Mouse (Mus musculus): ENCODE measurements around the gene Dmrta2.

Gene Dmrta2

DNA sequence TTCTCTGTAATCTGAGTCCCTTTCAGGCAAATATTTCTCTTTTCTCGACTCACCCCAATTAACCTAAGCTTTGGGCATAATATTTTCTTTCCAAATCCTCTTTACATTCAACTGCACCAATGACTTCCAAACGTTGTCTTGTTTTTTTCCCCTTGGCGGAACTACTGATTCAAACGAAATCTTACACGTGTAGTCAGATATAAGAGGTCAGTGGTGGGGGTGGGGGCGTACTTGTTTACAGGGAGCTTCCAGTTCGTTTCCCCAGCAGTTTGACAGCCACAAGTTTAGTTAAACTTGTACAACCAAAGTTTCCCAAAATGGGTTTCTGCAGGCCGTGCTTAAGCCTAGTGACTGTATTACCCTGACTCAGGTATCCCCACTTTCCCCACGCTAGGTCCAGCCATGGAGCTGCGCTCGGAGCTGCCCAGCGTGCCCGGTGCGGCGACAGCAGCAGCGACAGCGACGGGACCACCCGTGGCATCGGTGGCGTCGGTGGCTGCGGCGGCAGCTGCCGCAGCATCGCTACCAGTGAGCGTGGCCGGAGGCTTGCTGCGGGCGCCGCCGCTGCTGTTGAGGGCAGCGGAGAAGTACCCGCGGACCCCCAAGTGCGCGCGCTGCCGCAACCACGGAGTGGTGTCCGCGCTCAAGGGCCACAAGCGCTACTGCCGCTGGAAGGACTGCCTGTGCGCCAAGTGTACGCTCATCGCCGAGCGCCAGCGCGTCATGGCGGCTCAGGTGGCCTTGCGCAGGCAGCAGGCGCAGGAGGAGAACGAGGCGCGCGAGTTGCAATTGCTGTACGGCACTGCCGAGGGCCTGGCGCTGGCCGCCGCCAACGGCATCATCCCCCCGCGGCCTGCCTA, 1.8 kb downstream of the Dmrta2 start:
- DNase-seq (ENCODE audit: low spot score in 2 of 2) = no peak

DNA sequence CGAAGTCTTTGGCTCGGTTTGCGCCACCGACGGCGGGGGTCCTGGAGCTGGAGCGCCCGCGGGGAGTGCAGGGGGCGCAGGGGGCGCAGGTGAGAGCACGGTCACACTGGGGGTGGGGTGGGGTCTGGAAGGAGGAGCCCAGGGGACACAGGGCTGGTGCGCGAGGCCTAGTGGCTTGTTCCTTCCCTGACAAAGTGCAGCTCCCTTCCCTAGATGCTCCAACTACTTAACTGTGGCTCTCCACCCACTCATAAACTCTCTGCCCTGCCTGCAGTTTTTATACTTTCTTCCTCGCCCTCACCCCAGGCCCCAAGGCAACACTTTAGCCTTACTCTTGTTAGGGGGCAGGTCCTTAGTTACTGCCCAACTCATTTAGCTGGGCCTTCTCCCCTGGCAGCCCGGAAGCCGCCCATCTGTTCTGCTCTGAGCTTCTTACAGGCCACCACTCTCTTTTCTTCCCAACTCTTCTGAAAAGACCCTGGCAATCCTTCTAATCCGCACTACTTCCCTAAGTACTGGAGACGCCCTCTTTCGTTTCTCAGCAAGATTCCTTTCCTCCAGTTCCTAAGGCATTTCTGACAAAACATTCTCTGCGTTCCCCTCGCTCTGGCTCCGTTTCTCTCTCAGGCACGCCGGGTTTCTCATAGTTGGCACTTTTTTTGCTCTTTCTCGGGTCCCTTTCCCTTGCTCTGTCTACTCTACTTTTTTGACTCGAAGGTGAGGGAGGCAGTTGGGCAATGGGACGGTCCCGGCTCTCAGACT, 2.6 kb downstream of the Dmrta2 start:
- no peak for DNase-seq (ENCODE audit: low spot score in 2 of 2)

DNA sequence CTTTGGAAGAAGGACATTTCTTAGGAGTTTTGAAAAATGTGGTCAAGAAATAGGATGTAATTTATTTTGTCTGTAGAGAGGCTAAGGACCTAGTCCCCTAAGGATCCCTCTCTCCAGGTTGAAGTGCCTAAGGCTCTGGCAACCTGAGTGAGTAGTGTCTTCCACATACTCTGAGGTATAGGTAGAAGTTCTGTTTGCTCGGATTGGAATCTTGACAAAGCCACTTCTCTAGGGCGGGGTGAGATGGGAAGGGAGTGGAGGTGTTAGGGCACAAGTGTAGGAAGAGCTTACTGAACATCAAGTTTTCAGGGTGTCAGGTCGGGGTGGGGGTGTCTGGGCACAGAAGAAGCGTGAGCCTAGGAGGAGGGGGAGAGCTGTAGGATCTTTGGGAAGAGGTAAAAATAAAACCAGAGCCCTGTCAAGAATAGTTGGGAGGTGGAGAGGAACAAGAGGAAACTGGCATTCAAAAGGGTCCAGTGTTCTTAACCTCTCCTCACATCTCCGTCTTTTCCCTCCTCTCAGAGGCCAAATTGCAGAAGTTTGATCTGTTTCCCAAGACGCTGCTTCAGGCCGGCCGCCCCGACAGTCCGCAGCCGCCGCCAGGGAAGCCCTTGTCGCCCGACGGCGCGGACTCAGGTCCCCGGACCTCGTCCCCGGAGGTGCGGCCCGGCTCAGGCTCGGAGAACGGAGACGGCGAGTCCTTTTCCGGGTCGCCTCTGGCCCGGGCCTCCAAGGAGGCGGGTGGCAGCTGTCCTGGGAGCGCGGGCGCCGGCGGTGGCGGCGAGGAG, 3.4 kb downstream of the Dmrta2 start:
- no peak for DNase-seq (ENCODE audit: low spot score in 2 of 2)

DNA sequence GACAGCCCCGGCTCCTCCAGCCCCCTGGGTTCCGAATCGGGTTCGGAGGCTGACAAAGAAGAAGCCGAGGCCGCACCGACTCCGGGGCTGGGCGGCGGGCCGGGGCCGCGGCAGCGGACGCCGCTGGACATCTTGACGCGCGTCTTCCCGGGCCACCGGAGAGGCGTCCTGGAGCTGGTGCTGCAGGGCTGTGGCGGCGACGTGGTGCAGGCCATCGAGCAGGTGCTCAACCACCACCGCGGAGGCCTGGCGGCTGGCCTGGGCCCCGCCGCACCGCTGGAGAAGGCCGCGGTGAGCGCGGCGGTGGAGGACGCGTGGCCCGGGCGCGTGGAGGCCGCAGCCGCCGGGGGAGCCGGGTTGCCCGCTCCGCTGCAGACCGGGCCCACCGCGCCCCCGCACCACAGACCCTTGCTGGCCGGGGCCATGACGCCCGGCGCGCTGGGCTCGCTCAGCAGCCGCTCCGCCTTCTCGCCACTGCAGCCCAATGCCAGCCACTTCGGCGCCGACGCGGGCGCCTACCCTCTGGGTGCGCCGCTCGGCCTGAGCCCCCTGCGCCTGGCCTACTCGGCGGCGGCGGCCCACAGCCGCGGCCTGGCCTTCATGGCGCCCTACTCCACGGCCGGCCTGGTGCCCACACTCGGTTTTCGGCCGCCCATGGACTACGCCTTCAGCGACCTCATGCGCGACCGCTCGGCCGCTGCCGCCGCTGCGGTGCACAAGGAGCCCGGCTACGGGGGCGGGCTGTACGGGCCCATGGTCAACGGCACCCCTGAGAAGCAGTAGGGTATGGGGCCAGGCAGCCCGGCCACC, 4.2 kb downstream of the Dmrta2 start:
- no peak for DNase-seq (ENCODE audit: low spot score in 2 of 2)

DNA sequence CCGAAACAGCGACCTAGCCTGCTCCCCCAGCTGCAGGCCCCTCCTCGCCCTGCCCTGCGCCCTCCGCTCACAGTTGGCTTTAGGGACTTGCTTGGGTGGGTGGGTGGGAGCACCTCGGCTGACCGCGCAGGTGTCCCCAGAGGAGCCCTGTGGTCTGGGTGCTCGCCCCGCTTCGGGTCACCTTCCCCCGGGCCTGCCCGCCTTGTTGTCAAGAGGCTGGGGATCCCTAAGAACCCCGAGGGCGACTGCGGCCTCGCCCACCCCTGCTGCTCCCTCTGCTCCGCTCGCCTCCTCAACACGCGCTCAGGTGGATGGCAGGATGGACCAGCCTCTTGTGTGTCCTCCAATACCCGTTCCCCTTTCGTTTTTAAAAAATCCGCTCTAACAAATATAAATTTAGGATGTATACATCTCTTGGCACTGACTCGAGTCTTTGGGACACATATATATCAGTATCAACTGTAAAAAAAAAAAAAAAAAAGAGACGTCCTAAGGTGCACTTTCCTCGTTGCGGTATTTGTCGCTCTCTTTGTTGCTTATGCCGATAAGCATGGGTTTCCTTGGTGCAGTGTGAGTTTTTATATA, 4.9 kb downstream of the Dmrta2 start:
- DNase-seq (ENCODE audit: low spot score in 2 of 2) = no peak

DNA sequence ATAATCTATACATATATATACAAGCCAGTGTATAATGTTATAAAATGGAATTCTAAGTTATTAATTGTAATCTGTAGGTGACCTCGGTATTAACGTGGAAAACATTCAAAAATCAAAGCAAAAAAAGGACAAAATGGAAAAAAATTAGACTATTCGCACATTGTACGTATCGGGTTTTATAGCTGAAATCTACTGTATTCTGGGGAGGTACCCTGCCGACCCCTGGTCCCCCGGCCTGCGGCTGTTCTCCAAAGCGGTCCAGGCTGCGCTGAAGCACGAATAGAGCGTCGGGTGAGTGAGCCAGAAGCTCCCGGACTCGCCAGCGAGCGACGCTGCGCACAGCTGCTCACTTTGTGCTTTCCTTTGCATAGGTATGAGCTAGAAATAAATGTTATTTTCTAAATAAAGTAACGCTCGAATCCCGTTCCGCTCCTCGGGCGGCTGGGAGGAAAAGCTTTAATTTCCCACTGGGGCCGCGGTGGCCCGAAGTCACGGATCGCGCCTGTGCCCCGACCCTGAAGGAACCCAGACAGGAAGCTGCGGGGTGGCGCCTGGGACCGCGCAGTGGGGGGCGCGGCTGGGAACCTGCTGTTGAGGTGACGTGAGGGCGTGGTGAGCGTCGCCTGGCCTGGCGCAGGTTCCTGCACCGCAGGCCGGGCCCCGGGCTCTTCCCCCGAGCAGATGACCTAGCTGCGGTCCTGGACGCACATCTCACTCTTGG, 5.6 kb downstream of the Dmrta2 start:
- DNase-seq (ENCODE audit: low spot score in 2 of 2) = no peak

DNA sequence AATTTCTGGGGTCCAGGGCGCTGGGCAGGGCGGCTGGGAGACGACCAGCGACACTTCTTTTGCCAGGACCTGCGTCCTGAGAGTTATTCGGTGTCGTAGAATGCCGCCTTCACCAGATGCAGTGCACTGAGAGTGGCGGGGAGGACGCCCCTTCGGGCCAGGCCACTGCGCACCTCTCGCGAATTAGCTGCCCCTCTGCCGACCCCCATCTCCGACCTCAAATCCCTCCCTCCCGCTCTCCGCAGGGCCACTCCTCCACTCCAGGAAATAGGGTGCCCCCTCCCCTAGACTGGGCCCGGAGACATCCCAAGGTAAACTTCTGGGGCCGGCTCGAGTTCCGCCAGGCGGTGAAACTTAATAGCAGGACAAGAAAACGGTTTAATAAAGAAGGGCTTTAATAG, 6.2 kb downstream of the Dmrta2 start:
- no peak for DNase-seq (ENCODE audit: low spot score in 2 of 2)

DNA sequence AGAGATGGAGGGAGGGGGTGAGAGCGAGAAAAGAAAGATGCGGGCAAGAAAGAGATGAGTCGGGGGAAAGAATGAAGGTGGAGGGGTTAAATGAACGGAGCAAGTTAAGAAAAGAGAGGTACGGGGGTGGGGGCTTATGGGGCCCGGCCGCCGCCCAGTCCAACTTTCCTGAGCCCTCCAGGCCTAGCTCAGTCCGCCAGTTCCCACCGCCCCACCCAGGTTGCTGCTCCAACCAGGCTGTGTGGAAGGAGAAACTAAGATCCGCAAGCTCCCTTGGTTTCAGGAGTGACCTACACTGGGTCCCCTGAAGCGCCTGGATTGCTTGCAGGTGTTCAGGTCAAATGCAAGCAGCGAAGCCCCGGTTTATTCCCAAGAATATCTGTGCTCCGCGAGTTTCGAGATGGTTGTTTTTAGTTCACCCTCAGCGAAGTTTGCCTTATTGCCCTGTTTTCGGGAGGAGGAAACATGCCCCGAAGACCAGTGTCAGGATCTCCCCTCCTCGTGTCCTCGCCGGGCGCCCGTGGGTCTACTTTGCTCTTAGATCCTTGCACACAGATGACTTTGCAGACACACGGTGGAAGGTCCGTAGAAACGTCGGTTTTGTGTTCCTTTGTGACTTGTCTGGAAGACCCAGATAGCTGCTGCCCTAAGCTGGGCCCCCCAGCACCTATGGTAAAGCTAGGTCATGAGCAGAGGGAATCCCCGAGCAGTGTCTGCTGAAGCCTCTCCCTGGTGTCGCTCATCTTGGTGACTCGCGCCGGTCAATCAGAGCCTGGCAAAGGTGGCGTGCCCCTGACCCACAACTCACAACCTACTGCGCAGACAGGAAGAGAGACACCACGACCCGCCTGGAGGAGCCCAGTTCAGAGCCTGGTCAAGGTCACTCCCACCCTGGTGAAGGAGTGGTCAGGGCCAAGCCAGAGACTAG, 6.9 kb downstream of the Dmrta2 start:
- no peak for DNase-seq (ENCODE audit: low spot score in 2 of 2)

DNA sequence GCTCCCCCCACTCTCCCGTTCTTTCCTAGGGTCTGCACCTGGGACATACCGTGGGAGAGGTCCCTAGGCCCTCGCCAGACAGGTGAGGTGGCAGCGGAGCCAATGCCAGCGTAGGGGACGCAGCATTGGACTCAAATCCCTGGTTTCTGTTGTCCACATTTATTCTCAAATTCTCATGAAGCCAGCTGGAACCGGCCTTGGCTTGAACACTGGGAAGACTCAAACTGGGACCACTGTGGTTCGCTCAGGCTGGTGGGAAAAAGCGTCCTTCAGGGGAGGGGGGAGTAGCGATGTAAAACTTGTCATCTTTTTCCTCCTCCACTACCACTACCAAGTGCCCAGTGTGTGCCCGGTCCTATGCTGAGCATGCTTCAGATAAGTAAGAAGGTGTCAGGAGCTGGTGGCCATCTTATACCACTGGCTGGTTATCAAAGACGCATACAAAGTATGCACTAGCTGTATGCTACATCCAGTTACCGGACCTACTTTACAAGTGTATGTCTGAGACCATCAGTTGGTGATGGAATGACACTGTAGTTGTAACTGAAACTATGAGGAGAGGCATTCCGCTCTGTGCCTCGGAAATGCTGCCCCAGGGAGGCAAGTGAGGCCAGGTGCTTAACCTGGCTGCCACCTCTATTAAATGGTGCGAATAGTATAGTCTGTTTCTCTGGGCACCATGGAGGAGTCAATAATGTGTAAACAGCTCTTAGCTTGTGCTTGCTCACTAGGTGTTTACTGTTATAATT, 7.7 kb downstream of the Dmrta2 start:
- DNase-seq (ENCODE audit: low spot score in 2 of 2) = no peak

DNA sequence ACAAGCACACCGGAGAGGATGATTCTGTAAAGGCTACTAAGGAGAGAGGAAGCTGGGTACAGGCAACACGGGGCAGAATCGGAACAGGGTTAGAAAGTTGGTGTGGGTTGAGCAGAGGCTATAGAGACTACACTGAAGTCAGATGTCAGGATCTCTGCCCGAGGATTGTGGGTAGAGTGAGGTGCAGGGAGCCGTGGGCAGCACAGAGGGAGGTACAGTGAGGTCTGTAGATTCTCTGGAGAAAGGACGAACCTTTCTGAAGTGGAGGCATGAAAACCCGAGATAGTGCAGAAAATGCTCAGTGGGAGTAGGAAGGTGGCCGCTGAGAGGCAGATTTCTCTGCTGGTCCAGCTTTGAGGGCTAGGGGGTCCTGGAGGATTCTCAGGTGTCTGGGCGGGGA, 8.4 kb downstream of the Dmrta2 start:
- no peak for DNase-seq (ENCODE audit: low spot score in 2 of 2)

DNA sequence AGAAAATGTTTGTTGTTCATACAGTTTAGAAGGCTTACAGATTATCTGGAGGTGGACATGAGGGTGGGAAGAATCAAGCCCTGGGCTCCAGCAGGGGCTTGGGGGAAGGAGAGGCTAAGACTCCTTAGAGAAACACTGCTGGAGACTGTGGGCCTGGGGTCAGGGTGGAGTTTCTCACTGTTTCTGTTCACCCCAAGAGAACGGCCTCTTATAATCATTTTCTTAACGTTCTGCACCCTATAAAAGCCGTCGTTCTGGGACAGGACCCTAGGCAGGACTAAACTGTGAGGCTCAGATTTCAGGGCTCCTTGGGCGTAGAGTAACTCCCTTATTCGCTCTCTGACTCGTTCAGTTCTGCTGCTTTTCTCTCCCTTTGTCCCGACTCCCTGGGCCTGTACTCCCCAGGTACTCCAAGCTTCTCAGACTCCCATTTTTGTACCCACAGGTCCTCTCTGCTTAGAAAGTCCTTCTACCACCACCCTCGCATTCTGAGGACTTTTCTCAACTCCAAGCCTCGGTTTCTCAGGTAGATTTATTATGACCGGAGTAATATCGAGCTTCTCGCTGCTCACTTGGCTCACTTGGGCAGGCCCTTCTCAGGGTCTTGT, 9.0 kb downstream of the Dmrta2 start:
- no peak for DNase-seq (ENCODE audit: low spot score in 2 of 2)

DNA sequence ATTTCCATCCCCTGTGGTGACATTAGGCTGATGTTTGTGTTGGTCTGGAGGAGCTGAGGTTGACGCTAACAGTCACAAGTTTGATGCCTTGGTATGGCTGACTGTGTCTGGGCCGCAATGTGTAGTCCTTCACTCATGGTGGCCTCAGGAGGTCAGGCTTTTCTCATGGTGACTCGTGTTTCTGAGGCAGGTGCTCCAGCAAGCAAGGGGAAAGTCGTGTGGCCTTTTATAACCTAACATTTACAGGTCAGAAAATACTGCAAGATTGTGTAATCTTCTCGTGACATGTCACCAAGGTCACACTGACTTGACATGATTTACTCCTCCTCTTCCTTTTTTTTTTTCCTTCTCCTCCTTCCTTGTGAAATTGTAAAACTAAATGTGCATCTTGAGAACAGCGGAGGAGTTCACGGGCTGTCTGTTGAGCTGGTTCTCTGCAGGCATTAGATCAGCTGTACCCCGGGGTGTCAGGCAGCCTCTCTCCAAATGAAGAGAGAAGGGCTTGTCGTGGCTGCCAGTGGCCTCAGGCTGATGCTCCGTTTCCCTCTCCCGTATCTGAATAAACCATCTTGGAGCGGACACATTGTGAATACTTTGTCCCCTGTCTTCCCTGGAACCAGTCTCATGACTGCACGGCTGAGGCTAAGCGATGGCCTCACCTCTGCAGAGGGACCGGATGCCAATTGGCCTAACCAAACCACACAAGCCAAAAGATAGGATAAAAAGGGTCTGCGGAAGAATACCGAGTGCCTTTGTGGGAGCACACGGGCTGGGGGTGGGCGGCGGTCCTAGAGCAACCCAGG, 9.9 kb downstream of the Dmrta2 start:
- no peak for DNase-seq (ENCODE audit: low spot score in 2 of 2)

DNA sequence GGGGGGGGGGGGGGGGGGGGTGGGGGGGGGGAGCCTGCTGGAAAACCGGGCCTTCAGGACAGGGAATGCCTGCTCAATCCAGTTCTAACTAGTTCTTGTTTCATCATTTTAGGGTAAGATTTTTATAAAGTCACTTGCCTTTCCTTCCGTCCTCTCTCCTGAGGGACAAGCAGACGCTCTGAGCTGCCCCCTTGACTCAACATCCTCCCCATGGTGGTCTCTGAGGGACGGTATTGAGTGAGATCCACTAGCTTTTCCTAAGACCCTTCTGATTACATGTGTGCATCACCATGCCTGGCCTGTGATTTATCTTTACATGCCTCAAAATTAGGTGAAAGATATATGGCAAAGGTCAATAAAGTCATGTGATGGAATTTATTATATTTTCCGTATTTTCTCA, 10.6 kb downstream of the Dmrta2 start:
- no peak for DNase-seq (ENCODE audit: low spot score in 2 of 2)

DNA sequence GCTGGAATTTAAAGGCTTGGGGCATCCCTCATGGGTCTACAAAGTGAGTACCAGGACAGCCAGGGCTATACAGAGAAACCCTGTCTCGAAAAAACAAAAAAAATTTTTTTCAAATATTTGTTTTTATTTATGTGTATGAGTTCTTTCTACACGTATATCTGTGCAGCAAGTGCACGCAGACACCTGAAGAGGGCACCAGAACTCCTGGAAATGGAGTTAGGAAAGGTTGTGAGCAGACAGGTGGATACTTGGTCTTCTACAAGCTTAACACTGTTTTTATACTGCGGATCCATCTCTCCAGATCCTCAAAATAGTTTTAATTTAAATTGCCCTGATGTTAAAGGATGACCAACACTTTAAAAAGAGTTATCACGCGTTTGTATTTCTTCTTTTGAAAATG, 11.4 kb downstream of the Dmrta2 start:
- DNase-seq (ENCODE audit: low spot score in 2 of 2) = no peak

DNA sequence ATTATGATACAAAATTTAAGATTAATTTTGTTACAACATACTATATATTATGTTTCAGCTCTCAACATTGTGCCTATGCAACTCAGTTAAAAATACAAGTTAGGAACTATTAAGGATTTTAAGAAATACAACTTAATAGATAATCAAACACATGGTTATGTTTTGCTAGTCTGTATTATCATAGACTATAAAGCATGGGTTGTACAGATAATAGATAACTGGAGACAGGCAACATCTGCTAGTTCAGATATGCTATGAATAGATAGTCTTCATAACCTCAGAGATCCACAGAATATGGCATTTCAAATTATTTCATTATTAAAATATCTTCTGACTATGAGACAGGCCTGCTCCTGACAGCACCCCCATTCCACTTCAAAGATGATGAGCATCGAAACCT, 28.2 kb downstream of the Dmrta2 start:
- DNase-seq (ENCODE audit: low spot score in 2 of 2) = no peak

DNA sequence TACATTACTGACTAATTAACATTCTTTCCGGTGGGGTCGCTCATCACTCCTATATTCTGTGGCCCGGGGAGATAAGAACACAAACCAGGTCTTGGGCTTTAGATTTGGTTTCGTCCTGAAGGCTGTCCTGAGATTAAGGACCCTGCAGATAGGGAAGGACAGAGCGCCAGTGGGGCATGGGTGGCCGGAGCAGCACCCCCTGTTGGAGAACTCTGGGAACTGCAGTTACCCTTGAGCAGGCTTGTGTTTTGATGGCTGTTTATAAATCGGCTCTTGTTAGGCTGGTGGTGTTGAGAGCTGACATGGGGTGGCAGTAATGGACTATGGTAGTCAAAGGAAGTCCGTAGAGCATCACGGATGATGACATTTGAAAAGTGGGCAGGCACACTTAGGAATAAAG, 41.3 kb downstream of the Dmrta2 start:
- no peak for DNase-seq (ENCODE audit: low spot score in 2 of 2)

DNA sequence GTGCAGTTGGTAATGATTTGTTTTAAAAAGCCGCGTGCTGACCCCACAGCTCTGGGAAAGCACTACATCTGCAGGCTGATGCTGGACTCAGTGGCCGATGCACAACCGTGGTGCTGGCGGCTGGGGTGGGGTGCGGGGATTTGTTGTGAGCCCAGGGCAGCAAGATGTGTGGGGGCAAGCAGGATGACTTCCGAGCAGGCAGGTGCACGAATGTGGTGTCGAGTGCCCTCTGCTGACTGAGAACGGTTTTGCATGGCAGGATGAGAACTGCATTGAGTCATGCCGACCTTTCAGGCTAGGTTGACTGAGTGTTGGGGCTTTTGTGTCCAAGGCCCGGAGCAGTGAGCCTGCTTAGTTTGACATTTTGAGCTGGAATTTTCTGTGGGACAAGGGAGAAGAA, 42.4 kb downstream of the Dmrta2 start:
- DNase-seq (ENCODE audit: low spot score in 2 of 2) = peak; percentile 19 to 43

Data from natural killer cell, adult 2 months (primary cell).